Mouse (Mus musculus) E14TG2a.4 (cell line): ENCODE data around the gene Fzd5.

Source experiments
- CTCF ChIP-seq: conservative IDR thresholded peaks from 2 replicates; pipeline ENCODE4 v1.5.1; 2014; ENCODE audit warnings: low read length
- NANOG ChIP-seq: IDR thresholded peaks from 2 replicates; pipeline ENCODE4 v1.6.1; 2014; ENCODE audit warnings: borderline replicate concordance, low read length, mixed read lengths
- POU5F1 ChIP-seq: IDR thresholded peaks from 2 replicates; pipeline ENCODE4 v1.6.1; 2014; ENCODE audit warnings: low read length, borderline replicate concordance

DNA sequence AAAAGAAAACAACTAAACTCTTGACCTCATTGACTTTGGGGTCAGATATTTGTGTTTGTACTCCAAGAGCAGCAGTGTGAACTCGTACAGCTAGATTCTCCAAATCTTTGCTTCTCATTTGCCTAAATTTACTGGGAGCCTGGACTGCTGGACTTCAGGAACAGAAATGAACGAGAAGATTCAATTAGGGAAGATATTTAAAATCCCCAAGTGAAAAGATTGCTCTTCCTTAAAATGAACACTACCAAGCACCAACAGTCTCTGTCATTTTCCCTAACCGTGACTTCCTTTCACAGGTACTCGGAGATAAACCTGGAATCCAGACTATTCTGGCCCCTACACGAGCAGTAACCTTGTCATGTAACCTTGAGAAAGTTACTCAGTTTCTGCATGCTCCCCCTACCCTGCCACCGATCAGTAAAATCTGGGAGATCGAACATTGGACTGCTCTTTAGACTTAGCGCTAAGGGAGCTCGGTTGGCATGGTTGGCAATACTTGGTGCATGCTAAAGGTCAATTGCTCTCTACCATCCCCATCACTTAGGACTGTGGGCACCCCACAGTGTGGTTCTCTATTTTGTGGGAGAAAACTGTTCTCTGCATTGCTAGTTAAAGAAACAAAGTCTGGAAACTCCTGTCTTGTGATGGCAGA is 47.9 kb downstream of the Fzd5 start:
- no peak for TF ChIP-seq CTCF
- no peak for TF ChIP-seq POU5F1
- TF ChIP-seq NANOG: no peak
